8 mouse cellular contexts compared by ENCODE assay signal in the genomic region with DNA sequence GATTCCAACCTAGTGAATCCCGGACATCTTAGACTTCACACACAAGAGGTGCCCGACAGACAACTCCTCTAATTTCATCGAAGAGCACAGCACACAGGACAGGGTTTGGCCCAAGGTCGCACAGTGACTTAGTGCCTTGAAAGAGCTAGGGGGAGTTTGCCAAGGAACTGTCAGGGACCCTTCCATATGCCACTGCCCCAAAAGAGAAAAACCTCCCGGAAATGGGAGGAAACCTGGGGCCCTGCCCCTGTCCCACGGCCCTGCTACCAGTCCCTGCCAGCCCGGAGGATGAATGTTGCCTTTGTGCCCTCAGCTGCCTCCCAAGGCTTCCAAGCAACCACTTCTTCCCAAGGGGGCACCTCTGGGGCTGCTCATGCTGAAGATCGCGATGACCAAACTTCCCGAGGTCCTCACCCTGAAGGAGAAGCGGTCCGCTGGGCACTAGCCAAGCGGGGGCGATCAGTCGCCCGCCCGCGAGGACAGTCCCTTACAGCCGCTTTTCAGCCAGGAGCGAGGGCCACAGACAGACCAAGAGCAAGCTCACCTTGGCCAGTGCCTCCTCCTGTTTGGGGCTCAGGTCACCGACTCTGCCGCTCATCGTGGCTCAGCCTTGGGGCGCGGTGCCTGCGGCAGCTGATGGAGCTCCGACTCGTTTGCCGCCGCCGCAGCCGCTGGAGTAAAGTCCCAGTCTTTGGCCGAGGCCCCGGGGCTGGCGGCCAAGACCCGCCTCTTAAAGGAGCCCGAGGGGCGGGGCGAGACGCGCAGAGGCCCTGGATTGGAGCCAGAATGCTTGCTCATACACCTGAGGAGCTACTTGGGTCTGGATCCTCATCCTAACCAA. TPM values are rescaled to one million over a fixed set of nuclear protein-coding genes. Genes with fewer than 3 reads are reported as not detected.
DNase-seq lines count a peak whose midpoint lies in the region; ATAC-seq and TF ChIP-seq lines count a peak whose summit lies in the region.

No protein-coding gene starts in this region.

- peak overlapping the region; percentile 93 for H3K4me3 ChIP-seq in layer of hippocampus, adult 2 months
- peak overlapping the region; percentile 59 for H3K4me3 ChIP-seq in lung, embryonic 16.5 days (ENCODE audit: low read length)

- peak; percentile 42 for DNase-seq in T-cell, adult 2 months (ENCODE audit: low spot score)
- DNase-seq in cerebellum, adult 9-10 months, result peak; percentile 86
- DNase-seq in forelimb bud, embryonic 11.5 days (ENCODE audit: low read depth, low spot score), result peak; percentile 53
- peak; percentile 71 to 75 for DNase-seq in layer of hippocampus, adult 2 months (ENCODE audit: low spot score in 2 of 2)
- peak; percentile 73 for DNase-seq in retina, postnatal 1 day
- DNase-seq in adipocyte (ENCODE audit: low spot score), result no peak

- H3K4me1 ChIP-seq in lung, embryonic 16.5 days (replicated peaks; ENCODE audit: control insufficient read depth, insufficient read depth, low read length), result peaks cover 14% of the 10 kb centered on the region

- no peaks in the 10 kb centered on the region for H3K27me3 ChIP-seq in lung, embryonic 16.5 days (ENCODE audit: control insufficient read depth, insufficient read depth, low read depth, low read length)

- H3K36me3 ChIP-seq in lung, embryonic 16.5 days (ENCODE audit: control insufficient read depth, insufficient read depth, low read length), result no peaks in the 10 kb centered on the region

- 1% methylated on average over 41 of the region's 41 CpGs for WGBS in lung, embryonic 16.5 days

- TF ChIP-seq CTCF in layer of hippocampus, adult 2 months (conservative IDR thresholded peaks at IDR 0.05), result no peak

- H3K4me2 ChIP-seq in lung, embryonic 16.5 days (ENCODE audit: low read depth, low read length), result peak overlapping the region; percentile 88

- H3K9me3 ChIP-seq in lung, embryonic 16.5 days (ENCODE audit: control insufficient read depth, low read length), result no peaks in the 10 kb centered on the region

- peak; percentile 24 to 29; a peak in 1 of 4 replicates for ATAC-seq in hematopoietic stem cell, adult 5-6 weeks (replicated peaks in 1 of 2; ENCODE audit: insufficient read depth in 1 of 2, low FRiP score in 2 of 2, low TSS enrichment in 1 of 2, low read depth in 1 of 2, poor library complexity in 2 of 2, severe bottlenecking in 2 of 2)
- ATAC-seq in lung, embryonic 16.5 days (ENCODE audit: low read depth), result peak; percentile 70

- H3K27ac ChIP-seq in layer of hippocampus, adult 2 months, result peak overlapping the region; percentile 99
- H3K27ac ChIP-seq in lung, embryonic 16.5 days (ENCODE audit: low read length), result no peak overlapping the region

- H3K9ac ChIP-seq in lung, embryonic 16.5 days (ENCODE audit: low read length), result peak overlapping the region; percentile 69

RNA-seq across cellular contexts. Expression of a gene that starts 4.9 kb away (rescaled TPM):
- total RNA-seq in hematopoietic stem cell, adult 5-6 weeks (2017), result 3.1 and 5.9 TPM in 2 replicates
- total RNA-seq in layer of hippocampus, adult 2 months (2021), result 10 to 100 TPM; 62.8 to 67.6 TPM
- polyA plus RNA-seq in lung, embryonic 16.5 days (2015; fragmentation: Nextera tagmentation; extraction: Ambion mirVana), result 2.9 and 3.3 TPM in 2 replicates

RNA-seq across cellular contexts. Expression of a gene that starts 16.7 kb away (rescaled TPM):
- total RNA-seq in hematopoietic stem cell, adult 5-6 weeks (2017), result 13.8 and 28.8 TPM in 2 replicates
- 10 to 100 TPM; 33.8 to 35.6 TPM for total RNA-seq in layer of hippocampus, adult 2 months (2021)
- 33.6 and 35.7 TPM in 2 replicates for polyA plus RNA-seq in lung, embryonic 16.5 days (2015; fragmentation: Nextera tagmentation; extraction: Ambion mirVana)

RNA-seq across cellular contexts. Expression of a gene that starts 23.1 kb away (rescaled TPM):
- total RNA-seq in hematopoietic stem cell, adult 5-6 weeks (2017), result 5.5 and 15.3 TPM in 2 replicates
- 100 to 1,000 TPM; 115 to 119 TPM for total RNA-seq in layer of hippocampus, adult 2 months (2021)
- polyA plus RNA-seq in lung, embryonic 16.5 days (2015; fragmentation: Nextera tagmentation; extraction: Ambion mirVana), result 9.5 and 9.6 TPM in 2 replicates

RNA-seq across cellular contexts. Expression of a gene that starts 41.8 kb away (rescaled TPM):
- total RNA-seq in hematopoietic stem cell, adult 5-6 weeks (2017), result 1.6 and 2.8 TPM in 2 replicates
- 10 to 100 TPM; 12.2 to 12.8 TPM for total RNA-seq in layer of hippocampus, adult 2 months (2021)
- polyA plus RNA-seq in lung, embryonic 16.5 days (2015; fragmentation: Nextera tagmentation; extraction: Ambion mirVana), result 9.2 and 11.4 TPM in 2 replicates

RNA-seq across cellular contexts. Expression of a gene that starts 41.8 kb away (rescaled TPM):
- 34.0 and 48.0 TPM in 2 replicates for total RNA-seq in hematopoietic stem cell, adult 5-6 weeks (2017)
- total RNA-seq in layer of hippocampus, adult 2 months (2021), result 10 to 100 TPM; 72.3 to 74.1 TPM
- polyA plus RNA-seq in lung, embryonic 16.5 days (2015; fragmentation: Nextera tagmentation; extraction: Ambion mirVana), result 42.1 and 48.9 TPM in 2 replicates
